Mouse (Mus musculus) forebrain, embryonic 14.5 days (tissue): ENCODE data around the gene Hacd2. TPM values are rescaled to one million over a fixed set of nuclear protein-coding genes. Genes with fewer than 3 reads are reported as not detected.

Experiments used
- ATAC-seq: fragments of 200-750 bp; cut with Nextera tagmentation; 2 replicates; pipeline ENCODE4 v1.8.0; 2017; ENCODE audit warnings: mild to moderate bottlenecking, moderate library complexity
- DNase-seq: peaks from one replicate; pipeline ENCODE4 v3.0.0-alpha.2; 2015; ENCODE audit warnings: low spot score
- H3K27ac ChIP-seq: fragments of 300-500 bp; sonication (generic); 2 replicates; pipeline ENCODE4 v1.5.1; 2014; ENCODE audit warnings: low read depth, mild to moderate bottlenecking, control low read depth, low read length, moderate library complexity
- H3K27me3 ChIP-seq: fragments of 300-500 bp; sonication (generic); replicated peaks from 2 replicates; pipeline ENCODE4 v1.6.1; 2014; ENCODE audit warnings: low read length, control low read depth, mixed read lengths; ENCODE audit not compliant: control insufficient read depth, insufficient read depth
- H3K36me3 ChIP-seq: fragments of 300-500 bp; sonication (generic); 2 replicates; pipeline ENCODE4 v1.6.1; 2014; ENCODE audit warnings: low read length, control low read depth; ENCODE audit not compliant: control insufficient read depth, insufficient read depth
- H3K4me1 ChIP-seq: fragments of 300-500 bp; sonication (generic); 2 replicates; pipeline ENCODE4 v1.6.1; 2014; ENCODE audit warnings: antibody characterized with exemption, low read length, control low read depth; ENCODE audit not compliant: control insufficient read depth, insufficient read depth
- H3K4me2 ChIP-seq: fragments of 300-500 bp; sonication (generic); 2 replicates; pipeline ENCODE4 v1.6.1; 2014; ENCODE audit warnings: mild to moderate bottlenecking, control low read depth, low read length
- H3K4me3 ChIP-seq: fragments of 300-500 bp; sonication (generic); 2 replicates; pipeline ENCODE4 v1.5.1; 2014; ENCODE audit warnings: low read depth, low read length, control low read depth
- H3K9ac ChIP-seq: fragments of 300-500 bp; sonication (generic); 2 replicates; pipeline ENCODE4 v1.6.1; 2014; ENCODE audit warnings: mild to moderate bottlenecking, low read length, control low read depth, moderate library complexity
- H3K9me3 ChIP-seq: fragments of 300-500 bp; sonication (generic); replicated peaks from 2 replicates; pipeline ENCODE4 v1.6.1; 2016; ENCODE audit warnings: low read length, control low read depth, mixed read lengths; ENCODE audit not compliant: control insufficient read depth
- WGBS: fragments of 180-500 bp; shearing (Covaris S2); extraction: QIAGEN DNeasy Blood & Tissue Kit; methylation state at CpG from one replicate; pipeline ENCODE4 v1.1.7; 2014; 5-methylcytosine and 5-hydroxymethylcytosine counted together
- polyA plus RNA-seq: library from polyadenylated mRNA; unstranded; fragments of >200 nt; fragmentation: Nextera tagmentation; extraction: Ambion mirVana; gene quantifications from 2 replicates; pipeline ENCODE4 v1.2.1, GENCODE M21; 2014

Gene Hacd2
- polyA plus RNA-seq, 1 experiment from 2014 or later, result 32.1 TPM

DNA sequence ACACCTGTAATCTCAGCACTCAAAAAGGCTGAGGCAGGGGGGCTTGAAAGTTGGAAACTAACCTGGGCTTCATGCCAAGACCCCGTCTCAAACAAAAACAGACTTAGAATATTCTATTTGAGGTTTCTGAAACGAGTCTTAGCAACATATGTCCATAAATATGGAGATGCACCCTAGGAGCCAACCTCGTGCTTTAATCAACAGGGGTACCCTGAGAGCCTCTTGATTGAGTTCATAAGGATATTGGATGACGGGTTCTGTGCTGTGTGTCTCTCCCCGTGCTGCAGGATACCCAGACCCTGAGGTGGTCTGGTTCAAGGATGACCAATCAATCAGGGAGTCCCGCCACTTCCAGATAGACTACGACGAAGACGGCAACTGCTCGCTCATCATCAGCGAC lies 22.2 kb upstream of the Hacd2 start:
- H3K27ac ChIP-seq, result no peak overlapping the region
- peak; percentile 61 for DNase-seq
- H3K4me1 ChIP-seq, result peaks cover 15% of the 10 kb centered on the region
- H3K9ac ChIP-seq, result no peak overlapping the region
- peak overlapping the region; percentile 48 for H3K4me2 ChIP-seq
- H3K36me3 ChIP-seq, result no peaks in the 10 kb centered on the region
- H3K9me3 ChIP-seq, result no peaks in the 10 kb centered on the region
- 38% methylated on average over 11 of the region's 11 CpGs for WGBS
- H3K27me3 ChIP-seq, result no peaks in the 10 kb centered on the region
- ATAC-seq, result peak; percentile 67; the same call in 1 of the 2 replicates
- no peak overlapping the region for H3K4me3 ChIP-seq

GRCm38 (mm10) chr16:35000923-35001560 lies 21.2 kb upstream of the Hacd2 start:
- Histone ChIP-seq H3K4me2 (peak overlapping the region; percentile 48), H3K27me3 (no peaks in the 10 kb centered on the region), H3K27ac (no peak overlapping the region; the same call in 1 of the 2 replicates), H3K4me3 (peak overlapping the region; percentile 8), H3K9ac (peak overlapping the region; percentile 41; the same call in 1 of the 2 replicates), H3K4me1 (peaks cover 15% of the 10 kb centered on the region), H3K9me3 (no peaks in the 10 kb centered on the region), H3K36me3 (no peaks in the 10 kb centered on the region)
- peak; percentile 81 for DNase-seq
- 0 out of 2 replicates have a peak, but pooled peaks have one; percentile 26 for ATAC-seq
- WGBS, result 5% methylated on average over 10 of the region's 10 CpGs

DNA sequence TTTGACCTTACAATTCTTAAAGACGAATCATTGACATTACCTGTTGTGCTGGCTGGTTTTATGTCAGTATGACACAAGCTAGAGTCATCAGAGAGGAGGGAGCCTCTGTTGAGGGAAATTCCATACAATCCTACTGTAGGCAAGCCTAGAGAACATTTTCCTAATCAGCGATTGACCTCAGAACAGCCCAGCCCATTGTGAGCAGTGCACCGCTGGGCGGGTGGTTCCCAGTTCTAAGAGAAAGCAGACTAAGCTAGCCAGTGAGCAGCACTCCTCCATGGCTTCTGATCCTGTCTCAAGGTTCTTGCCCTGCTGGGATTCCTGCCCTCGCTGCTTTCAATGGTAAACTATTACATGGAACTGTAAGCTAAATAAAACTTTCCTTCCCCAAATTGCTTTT lies 17.9 kb upstream of the Hacd2 start:
- Histone ChIP-seq H3K9ac (no peak overlapping the region), H3K27ac (no peak overlapping the region), H3K4me1 (peaks cover 15% of the 10 kb centered on the region), H3K4me2 (no peak overlapping the region), H3K36me3 (no peaks in the 10 kb centered on the region), H3K4me3 (no peak overlapping the region), H3K9me3 (no peaks in the 10 kb centered on the region), H3K27me3 (no peaks in the 10 kb centered on the region)
- ATAC-seq (no peak), DNase-seq (no peak)
- 65% methylated on average over 5 of the region's 5 CpGs for WGBS

DNA sequence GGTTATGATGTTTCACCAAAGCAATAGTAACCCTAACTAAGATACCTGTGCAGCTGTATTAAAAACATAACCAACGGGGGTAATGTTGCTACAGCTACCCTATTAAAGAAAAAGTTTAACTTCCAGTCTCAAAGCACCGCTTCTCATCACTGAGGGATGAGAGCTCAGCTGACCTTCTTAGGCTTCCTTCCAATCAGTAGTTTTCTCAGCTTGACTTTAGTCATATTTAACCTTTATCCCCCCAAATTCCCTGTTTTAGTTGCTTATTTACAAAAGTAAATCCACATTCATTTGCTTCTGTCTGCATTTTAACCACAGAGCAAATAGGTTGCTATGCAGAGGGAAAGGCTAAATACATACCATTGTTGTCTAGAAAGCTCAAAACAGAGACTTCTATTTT lies 17.5 kb upstream of the Hacd2 start:
- H3K4me2 ChIP-seq, result no peak overlapping the region
- H3K27ac ChIP-seq, result no peak overlapping the region
- no peak overlapping the region for H3K4me3 ChIP-seq
- H3K9ac ChIP-seq, result no peak overlapping the region
- H3K4me1 ChIP-seq, result peaks cover 15% of the 10 kb centered on the region
- DNase-seq (no peak), ATAC-seq (no peak)
- WGBS, result 86% methylated on average over 2 of the region's 2 CpGs
- H3K36me3 ChIP-seq, result no peaks in the 10 kb centered on the region
- H3K9me3 ChIP-seq, result no peaks in the 10 kb centered on the region
- H3K27me3 ChIP-seq, result no peaks in the 10 kb centered on the region

GRCm38 (mm10) chr16:35006251-35006650 lies 16.0 kb upstream of the Hacd2 start:
- no peaks in the 10 kb centered on the region for H3K27me3 ChIP-seq
- no peaks in the 10 kb centered on the region for H3K9me3 ChIP-seq
- H3K27ac ChIP-seq, result no peak overlapping the region
- ATAC-seq (no peak), DNase-seq (no peak)
- H3K4me1 ChIP-seq, result peaks cover 3% of the 10 kb centered on the region
- no peaks in the 10 kb centered on the region for H3K36me3 ChIP-seq
- WGBS, result 86% methylated on average over 5 of the region's 5 CpGs
- no peak overlapping the region for H3K4me3 ChIP-seq
- H3K9ac ChIP-seq, result no peak overlapping the region
- no peak overlapping the region for H3K4me2 ChIP-seq

DNA sequence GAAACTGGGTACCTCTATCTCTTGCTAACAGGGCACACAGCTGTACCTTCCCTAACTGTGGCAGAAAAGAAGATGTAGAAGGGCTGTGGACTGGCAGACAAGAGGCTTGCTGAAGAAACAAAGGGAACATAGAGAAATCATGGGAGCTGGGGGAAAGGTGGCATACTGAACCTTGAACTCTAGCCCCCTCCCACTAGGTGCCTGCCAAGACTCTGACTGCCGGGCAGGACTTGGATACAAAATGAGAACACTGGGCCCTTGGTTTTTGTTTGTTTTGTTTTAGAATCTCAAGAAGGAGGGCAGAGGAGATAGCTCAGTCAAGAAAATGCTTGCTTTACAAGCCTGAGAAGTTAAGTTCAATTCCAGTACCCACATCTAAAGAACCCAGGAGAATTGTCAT lies 14.9 kb upstream of the Hacd2 start:
- no peak overlapping the region for H3K4me3 ChIP-seq
- H3K27me3 ChIP-seq, result no peaks in the 10 kb centered on the region
- no peak overlapping the region for H3K27ac ChIP-seq
- WGBS, result 52% methylated on average over 1 of the region's 1 CpGs
- H3K9ac ChIP-seq, result no peak overlapping the region
- no peak overlapping the region for H3K4me2 ChIP-seq
- DNase-seq (no peak), ATAC-seq (no peak)
- H3K9me3 ChIP-seq, result no peaks in the 10 kb centered on the region
- H3K36me3 ChIP-seq, result no peaks in the 10 kb centered on the region
- H3K4me1 ChIP-seq, result no peaks in the 10 kb centered on the region

DNA sequence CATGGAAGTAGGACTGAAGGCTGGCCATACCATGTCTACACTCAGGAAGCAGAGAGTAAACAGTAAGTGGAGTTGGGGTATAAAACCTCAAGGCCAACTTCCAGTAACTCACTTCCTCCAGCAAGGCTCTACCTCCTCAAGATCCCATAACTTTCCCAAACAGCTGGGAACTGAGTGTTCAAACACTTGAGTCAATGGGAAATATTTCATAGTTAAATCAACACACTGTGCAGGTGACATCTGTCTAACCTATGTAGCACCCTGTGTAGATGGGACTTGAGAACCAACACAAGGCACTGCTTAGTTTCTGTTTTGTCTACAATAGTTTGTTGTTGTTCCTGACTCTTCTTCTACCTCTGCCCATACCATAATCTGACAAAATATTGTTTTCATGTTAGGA lies 13.8 kb upstream of the Hacd2 start:
- H3K4me3 ChIP-seq, result no peak overlapping the region
- no peaks in the 10 kb centered on the region for H3K27me3 ChIP-seq
- no peak overlapping the region for H3K4me2 ChIP-seq
- no peak overlapping the region for H3K27ac ChIP-seq
- ATAC-seq (no peak), DNase-seq (no peak)
- no peak overlapping the region for H3K9ac ChIP-seq
- no peaks in the 10 kb centered on the region for H3K4me1 ChIP-seq
- no peaks in the 10 kb centered on the region for H3K9me3 ChIP-seq
- H3K36me3 ChIP-seq, result no peaks in the 10 kb centered on the region

DNA sequence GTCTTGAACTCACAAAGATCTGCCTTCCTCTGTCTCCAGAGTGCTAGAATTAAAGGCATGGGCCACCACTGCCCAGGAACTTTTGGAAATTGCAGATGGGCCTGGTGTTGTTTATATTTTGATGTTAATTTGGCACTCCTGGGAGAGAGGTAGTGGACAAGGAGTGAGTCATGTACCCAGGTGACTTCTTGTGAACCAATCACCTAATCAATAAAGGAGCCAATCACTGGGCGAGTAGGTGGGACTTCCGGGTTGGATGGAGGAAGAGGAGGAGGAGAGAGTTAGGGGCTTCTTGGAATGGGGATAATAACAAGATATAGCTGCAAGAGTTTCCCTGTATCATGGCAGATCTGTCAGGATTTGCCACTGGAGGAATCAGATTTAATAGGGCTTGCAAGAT lies 8.7 kb upstream of the Hacd2 start:
- no peaks in the 10 kb centered on the region for H3K27me3 ChIP-seq
- no peaks in the 10 kb centered on the region for H3K36me3 ChIP-seq
- ATAC-seq (no peak), DNase-seq (no peak)
- H3K9ac ChIP-seq, result no peak overlapping the region
- H3K27ac ChIP-seq, result no peak overlapping the region
- WGBS, result 88% methylated on average over 2 of the region's 2 CpGs
- H3K4me2 ChIP-seq, result no peak overlapping the region
- H3K4me3 ChIP-seq, result no peak overlapping the region
- H3K9me3 ChIP-seq, result no peaks in the 10 kb centered on the region
- H3K4me1 ChIP-seq, result no peaks in the 10 kb centered on the region

GRCm38 (mm10) chr16:35016491-35016890 lies 5.7 kb upstream of the Hacd2 start:
- H3K4me1 ChIP-seq, result no peaks in the 10 kb centered on the region
- 75% methylated on average over 3 of the region's 3 CpGs for WGBS

More at GRCm38 (mm10) chr16:35016491-35016890, 5.7 kb upstream of the Hacd2 start:
- Histone ChIP-seq H3K9me3 (no peaks in the 10 kb centered on the region), H3K27me3 (0 out of 2 replicates have a peak, but pooled peaks cover 7% of the 10 kb centered on the region), H3K4me2 (no peak overlapping the region), H3K9ac (no peak overlapping the region), H3K36me3 (no peaks in the 10 kb centered on the region), H3K27ac (no peak overlapping the region), H3K4me3 (no peak overlapping the region)
- ATAC-seq (no peak), DNase-seq (no peak)
